Comparison of ENCODE assay signal across 13 mouse cellular contexts in the genomic region with DNA sequence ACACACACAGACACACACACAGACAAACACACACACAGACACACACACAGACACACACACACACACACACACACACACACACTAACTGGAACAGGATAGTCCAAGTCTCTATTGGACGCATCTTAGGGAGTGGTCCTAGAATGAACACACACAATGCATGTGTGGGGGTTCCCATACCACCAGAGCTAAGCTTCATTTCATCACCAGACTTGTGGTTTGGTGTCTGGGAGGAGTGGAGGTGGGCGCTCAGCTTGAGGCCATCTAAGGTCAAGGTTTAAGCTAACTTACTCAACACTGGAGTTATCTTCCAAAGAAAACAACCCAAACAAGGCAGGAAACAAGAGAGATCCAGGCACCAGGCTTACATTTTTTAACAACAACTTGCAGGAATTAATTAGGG.
"Had no signal": no experiment of that assay in that cellular context is flagged by ENCODE, and none has a peak within 500 bp of the region (broad histone marks: within the 10 kb centered on the region; RNA-seq: fewer than 3 reads in every experiment).

No protein-coding gene starts in this region.

- H3K4me1 ChIP-seq: megakaryocyte, embryonic 14.5 days; midbrain, embryonic 15.5 days had no signal

- DNase-seq: lung, adult 18-20 months; lung, embryonic 14.5 days; lung, postnatal 10 days; lung, postnatal 4 days; right cerebral cortex, postnatal 14 days; thymus, adult 2 months; thymus, postnatal 25 days; thymus, postnatal 4 days had no signal

- H3K4me2 ChIP-seq: lung, embryonic 14.5 days; midbrain, embryonic 11.5 days; midbrain, embryonic 13.5 days; midbrain, embryonic 15.5 days; neural tube, embryonic 12.5 days had no signal

- H3K4me3 ChIP-seq: megakaryocyte, embryonic 14.5 days; midbrain, embryonic 13.5 days; midbrain, embryonic 15.5 days; neural tube, embryonic 12.5 days had no signal

- ATAC-seq: midbrain, embryonic 13.5 days; midbrain, embryonic 15.5 days had no signal

- H3K27ac ChIP-seq: midbrain, embryonic 13.5 days; midbrain, embryonic 15.5 days; neural tube, embryonic 12.5 days had no signal

- H3K27me3 ChIP-seq: megakaryocyte, embryonic 14.5 days; midbrain, embryonic 15.5 days; neural tube, embryonic 12.5 days had no signal

- H3K9ac ChIP-seq: lung, embryonic 14.5 days; midbrain, embryonic 13.5 days; midbrain, embryonic 15.5 days; neural tube, embryonic 12.5 days had no signal

- H3K36me3 ChIP-seq: midbrain, embryonic 13.5 days; midbrain, embryonic 15.5 days; neural tube, embryonic 12.5 days had no signal

- H3K9me3 ChIP-seq: midbrain, embryonic 13.5 days; midbrain, embryonic 15.5 days; neural tube, embryonic 12.5 days had no signal
